Mouse (Mus musculus) frontal cortex, adult 2 months (tissue): ENCODE measurements around the gene Cebpe. TPM values are rescaled to one million over a fixed set of nuclear protein-coding genes. Genes with fewer than 3 reads are reported as not detected.

Experiments used
- DNase-seq, 2 experiments: peaks; one replicate each; pipeline ENCODE4 v3.0.0; 2022; ENCODE audit warnings: low spot score in 1 of 2; ENCODE audit errors: extremely low spot score in 1 of 2
- polyA plus RNA-seq: library from polyadenylated mRNA; depleted of rRNA; stranded (reverse); fragments of >200 nt; gene quantifications from 2 replicates; pipeline ENCODE4 v1.2.3, GENCODE M21; 2012

Cebpe gene
- polyA plus RNA-seq, 1 experiment = not detected

DNA sequence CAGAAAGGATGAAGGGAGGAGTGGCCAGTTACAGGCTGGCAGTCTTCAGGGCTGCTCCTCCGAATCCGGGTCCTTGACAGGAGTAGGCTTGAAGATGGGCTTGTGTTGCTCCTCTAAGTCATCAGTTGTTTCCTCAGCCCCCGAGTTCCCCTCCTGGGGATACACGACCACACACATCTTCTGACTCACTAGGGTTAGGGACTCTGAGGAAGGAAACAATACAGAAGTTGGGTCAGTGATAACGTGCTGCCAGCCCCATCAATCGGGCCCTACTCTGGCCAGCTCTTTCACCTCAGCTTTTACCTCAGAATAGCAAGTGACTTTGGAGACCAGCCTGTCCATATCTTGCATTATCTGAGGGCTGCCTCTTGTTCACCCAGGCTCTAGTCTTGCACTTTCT is 12.1 kb upstream of the Cebpe start:
- no peak for DNase-seq

DNA sequence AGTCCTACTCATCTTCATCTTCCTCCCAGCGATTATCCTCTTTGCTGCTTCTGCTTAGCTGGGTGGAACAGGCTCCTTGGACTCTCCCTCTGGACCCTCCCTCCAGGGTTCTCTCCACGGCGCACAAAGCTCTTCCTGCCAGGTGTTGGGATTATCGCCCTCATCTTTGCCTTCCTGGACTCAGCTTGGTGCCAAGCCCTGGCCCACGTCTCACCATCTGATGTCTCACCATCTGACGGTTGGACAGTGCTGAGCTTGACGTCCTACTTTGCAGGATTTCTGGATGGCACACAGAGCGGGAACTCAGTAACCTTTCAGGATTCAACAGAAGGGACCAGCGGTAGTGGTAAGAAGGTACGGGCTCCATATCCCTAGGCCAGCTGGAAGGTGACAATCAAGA is 9.7 kb upstream of the Cebpe start:
- no peak for DNase-seq

DNA sequence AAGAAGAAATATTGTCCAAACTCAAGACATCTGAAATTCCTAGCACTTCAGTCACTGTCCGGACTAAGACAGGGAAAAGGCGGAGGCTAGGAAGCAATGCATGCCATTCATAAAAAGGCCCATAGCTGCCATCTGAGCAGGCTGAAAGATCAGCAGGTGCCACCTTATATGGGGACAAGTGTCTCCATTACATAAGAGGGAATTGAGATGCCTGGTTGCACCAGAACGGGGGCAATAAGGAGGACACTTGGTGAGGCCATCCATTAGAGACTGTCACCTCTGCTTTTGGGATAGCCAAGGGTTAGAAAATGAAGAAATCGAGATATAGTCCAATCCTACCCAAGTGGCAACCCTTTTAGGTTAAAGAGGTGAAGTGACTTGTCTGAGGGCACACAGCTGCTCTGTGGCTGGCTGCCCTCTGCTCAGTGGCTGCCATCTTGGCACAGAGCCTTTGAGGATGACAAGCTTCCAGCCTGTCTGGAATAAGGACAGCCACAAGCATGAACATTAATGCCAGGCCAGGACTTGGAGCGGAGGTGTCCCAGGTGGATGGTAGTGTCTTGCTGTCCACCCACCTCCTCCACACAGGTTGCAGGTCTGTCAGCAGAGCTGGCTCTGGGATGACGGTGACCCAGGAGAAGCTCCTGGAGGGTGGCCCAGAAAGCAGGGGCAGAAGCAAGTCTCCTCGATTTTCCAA is 8.8 kb upstream of the Cebpe start:
- no peak for DNase-seq

DNA sequence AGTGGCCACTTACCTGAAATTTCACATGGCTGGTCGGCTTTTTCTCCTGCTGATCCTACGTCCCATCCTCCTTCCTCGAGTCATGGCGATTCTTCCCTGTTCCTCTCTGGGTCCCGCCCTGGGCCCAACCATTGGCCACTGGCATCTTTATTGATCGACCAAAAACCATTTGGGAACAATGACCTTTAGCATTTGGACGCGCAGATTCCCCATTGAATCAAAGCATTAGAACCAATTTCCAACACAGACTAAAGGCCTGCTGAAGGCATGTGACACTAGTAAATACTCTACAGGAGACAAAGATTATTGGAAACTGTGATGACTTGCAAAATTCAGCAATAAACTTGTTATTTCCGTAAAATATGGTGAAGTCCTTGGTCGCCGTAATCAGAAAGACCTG is 8.1 kb upstream of the Cebpe start:
- no peak for DNase-seq

DNA sequence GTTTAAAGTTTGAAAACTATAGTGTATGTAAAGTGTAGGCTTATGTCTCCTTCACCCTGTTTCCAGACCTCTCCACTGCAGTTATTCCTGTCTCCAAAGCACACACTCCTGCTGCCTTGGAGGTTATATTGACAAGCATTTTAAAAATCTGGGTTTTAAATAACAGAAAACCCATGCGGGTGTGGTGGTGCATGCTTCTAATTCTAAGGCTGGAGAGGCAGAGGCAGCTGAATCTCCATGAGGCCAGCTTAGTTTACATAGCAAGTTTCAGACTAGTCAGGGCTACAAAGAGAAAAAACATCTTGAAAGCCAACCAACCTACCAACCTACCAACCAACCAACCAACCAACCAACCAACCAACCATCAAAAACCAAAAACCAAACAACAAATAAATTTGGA is 3.4 kb upstream of the Cebpe start:
- no peak for DNase-seq

DNA sequence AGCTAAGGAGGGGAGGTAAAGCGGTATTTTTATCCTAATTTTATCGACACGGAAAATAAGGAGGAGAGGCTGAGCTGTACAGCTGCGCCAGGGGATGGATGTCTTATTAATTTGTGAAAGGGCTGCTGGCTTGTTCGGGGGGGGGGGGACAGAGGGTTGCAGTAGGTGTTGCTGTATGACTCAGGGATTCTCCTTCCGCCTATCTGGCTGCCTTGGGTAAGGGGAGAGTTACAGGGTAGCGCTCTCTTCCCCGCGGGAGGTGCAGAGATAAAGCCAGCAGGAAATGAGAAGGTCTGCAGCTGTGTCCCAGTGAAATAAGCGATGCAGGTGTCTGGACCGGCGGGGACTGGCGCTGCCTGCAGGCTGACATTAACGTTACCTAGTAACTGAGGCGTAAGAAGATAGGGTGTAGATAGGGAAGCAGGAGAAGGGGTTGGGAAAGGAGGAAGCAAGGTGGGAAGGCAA is 2.7 kb upstream of the Cebpe start:
- DNase-seq = peak in 1 of 2 experiments; percentile 42

DNA sequence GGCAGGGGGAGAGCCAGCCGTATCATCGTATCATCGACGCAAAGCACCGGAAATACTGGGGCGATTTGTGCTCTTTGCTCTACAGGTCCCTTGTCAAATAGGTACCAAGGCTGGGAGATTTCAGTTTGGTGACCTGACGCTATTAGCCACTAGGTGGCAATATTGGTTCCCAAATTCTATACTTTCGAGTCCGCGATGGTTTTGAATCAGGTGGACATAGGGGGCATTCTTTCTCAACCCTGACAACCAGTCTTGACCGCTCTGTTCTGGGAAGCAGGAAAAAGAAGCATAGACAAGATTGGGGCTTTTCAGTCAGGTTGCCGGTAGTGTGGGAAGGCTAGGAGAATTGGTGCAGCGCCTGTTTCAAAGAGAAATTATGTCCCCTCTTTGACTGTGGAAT is 2.1 kb upstream of the Cebpe start:
- DNase-seq = peak; percentile 62 to 94

DNA sequence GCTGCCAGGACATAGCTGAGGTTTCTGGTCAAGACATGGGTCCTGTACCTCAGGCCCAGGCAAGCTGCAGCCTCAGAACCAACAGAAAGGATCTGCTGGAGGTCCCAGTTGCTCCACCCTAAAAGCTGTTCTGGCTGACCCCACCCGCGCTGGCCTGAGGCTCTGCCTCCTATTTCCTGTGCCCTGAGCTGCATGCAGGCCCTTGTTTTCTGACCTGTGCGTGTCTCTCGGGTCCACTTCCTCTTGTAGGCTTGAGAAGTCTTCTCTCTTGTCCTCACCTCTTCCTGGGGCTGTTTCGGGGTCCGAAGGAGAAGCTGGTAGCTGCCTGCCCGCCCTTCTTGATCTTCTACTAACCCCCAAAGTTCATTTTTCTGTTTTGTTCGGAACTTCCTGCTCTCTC is 887 bp upstream of the Cebpe start:
- DNase-seq = no peak

DNA sequence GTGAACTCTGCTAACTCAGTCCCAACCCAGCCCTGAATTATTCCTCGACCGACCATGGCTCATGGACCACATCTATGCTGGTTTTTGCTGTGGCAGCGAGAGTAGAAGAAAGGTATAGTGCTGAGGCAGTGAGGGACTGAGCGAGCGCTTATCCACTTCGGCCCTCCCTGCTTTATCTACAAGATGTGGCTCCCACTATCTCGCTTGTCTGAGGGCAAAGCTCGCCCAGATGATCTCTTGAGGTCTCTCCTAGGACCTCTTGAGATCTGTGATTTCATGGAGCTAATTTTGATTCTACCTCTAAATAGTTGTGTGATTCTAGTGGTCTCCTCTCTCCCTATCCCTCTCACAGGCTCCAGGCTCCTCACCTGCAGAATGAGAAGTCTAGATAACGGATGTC is 2.9 kb downstream of the Cebpe start:
- DNase-seq = no peak

DNA sequence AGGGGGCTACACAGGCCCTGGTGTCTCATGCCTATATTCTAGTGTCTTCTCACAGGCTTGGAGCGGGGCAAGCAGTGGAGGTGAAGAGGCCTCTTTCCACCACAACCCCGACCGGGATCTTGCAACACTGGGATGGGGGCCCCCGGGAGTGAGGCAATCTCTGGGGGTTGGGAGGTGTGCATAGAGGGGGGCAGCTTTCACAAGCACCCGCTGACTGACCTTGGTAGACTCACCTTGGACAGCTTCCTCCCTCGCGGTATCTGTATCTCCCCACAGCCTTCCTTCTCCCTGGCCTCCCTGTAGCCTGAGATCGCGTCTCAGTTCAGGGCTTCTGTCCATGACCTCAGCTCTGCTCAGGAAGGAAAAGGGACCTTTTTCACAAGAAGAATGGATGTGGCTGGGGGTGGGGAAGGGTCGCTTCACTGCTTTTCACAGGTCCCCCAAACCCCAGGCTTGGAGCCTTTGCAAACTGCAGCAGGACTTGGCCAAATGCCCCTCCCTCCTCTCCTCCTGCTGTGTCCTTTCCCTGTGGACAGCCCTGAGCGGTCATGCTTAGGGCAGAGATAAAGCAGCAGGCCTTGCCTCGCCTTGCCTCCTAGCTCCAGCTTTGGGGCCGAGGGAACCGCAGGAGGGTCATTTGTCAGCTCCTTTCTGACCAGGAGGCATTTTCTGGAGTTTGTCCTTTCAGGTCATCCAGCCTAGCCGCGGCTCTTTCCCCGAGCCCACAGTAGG is 5.2 kb downstream of the Cebpe start:
- no peak for DNase-seq

DNA sequence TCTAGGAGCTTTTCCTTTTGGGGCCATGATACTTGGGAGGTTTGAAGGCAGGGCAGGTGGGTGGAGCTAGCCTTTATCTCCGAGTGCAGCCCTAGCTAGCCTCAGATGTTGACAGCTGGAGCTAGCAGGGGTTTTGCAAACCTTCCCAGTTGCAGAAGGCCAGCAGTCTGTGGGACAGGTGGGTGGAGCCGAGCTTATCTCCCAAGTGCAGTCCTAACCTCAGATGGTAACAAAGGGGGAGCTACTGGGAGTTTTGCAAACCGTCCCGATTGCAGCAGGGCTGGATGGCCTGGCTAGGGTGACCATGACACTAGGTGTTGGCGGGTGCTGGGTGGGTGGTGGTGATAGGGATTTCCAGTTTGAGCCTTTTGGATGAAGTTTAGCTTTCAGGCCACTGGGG is 6.1 kb downstream of the Cebpe start:
- no peak for DNase-seq

DNA sequence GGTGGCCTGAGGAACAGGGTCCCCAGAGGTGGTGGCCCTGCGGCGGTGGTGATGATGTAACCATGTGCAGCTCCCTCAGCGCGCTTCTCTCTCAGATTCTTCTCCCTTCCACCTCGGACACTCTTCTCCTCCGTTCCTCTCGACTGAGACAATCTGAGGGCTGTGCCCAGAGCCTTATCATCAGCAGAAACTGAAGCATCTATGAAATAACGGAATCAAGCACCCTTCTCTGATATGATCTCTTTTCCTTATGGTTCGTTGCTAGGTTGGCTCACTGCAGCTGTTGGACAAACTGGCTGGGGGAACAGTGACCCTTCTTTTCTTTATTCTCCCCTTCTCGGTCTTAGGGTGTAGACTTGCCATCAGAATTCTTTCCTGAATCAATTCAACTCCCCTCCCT is 8.8 kb downstream of the Cebpe start:
- no peak for DNase-seq

DNA sequence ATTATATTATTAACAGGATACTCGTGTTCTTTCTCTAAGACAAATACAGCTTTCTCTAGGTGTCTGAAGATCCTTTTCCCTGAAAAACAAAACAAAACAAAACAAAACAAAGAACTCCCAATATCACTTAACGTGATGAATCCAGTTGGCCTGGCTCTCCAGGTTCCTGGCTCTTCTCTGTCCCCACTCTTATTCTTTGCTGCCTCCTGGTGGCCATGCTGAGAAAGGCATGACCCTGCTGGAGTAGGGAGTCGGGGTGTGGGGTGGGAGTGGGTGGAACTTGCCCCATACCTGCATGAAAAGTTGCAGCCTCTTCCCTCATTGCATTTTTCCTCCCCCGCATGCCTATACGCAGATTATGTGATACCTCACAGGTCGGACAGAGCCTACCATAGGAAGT is 10.7 kb downstream of the Cebpe start:
- peak in 1 of 2 experiments; percentile 84 for DNase-seq

DNA sequence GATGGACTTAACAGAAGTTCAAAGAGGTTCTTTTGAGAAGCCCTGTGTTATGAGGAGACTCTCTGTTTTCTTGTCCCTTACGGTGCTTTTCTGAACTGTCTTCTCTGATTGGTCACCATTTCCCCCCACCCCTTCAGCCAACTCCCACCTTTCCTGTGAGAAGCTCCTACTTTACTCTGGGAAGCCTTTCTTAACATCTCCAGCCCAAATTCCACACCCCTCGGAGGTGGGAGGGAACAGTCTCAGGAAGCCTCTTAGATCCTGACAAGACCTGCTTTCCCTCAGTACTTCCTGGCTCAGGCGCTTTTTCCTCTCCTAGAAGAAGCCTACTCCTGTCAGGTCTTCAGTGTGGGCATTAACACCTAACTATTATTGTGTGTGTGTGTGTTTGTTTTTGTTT is 12.4 kb downstream of the Cebpe start:
- DNase-seq = no peak

DNA sequence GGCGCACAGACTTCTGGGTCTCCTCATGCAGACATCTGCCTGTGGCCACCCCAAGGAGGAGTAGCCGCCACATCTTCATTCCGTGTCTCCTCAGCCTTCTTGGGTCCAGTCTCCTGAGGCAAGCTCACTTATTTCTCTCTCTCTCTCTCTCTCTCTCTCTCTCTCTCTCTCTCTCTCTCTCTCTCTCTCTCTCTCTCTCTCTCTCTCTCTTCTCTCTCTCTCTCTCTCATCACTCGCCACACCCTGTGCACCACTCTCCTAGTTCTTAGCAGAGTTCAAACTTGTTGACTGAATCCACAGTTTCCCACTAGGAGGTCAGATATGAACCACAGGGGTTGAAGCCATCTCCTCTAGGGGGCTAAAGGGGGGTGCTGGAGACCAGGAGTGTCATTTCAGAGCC is 13.2 kb downstream of the Cebpe start, which contains the start of gene Gm29776:
Gene Gm29776 (minus strand): TSS at position 101 of the 400 bp plus-strand sequence.
- no peak for DNase-seq

DNA sequence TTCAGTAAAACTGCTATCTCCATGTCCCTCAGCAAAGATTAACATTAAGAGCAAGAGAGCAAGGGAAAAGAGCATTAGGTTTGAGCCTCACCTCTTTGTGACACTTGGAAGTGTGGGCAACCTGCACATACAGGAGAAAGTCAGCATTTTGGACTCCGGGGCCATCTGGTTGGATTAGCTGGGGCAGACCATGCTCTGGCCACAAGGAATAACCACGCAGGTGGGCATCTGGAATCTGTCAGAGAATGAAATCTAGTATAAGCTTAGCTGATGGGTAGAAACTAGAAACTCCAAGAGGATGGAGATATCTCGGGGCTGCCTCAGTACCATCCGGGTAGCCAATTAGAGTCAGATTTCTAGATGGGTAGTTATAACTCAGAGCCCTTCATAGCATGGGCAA is 15.2 kb downstream of the Cebpe start:
- DNase-seq = no peak

DNA sequence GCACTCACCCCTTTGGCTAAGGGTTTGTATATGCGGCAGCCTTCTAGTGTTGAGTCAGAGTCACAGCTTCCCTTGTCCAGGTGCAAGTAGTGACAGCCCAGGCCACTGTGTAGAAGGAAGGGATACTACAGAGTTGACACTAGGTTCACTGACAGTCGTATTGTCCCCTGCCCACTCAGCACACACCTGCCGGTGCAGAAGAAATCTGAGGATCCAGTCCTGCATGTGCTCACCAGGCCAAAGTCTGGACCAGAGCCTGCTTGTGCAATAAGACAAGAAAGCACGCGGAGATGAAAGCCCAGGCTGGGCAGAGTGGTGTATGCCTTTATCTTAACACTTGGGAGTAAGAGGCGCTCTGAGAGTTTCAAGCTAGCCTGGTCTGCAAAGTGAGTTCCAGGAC is 16.9 kb downstream of the Cebpe start:
- no peak for DNase-seq

DNA sequence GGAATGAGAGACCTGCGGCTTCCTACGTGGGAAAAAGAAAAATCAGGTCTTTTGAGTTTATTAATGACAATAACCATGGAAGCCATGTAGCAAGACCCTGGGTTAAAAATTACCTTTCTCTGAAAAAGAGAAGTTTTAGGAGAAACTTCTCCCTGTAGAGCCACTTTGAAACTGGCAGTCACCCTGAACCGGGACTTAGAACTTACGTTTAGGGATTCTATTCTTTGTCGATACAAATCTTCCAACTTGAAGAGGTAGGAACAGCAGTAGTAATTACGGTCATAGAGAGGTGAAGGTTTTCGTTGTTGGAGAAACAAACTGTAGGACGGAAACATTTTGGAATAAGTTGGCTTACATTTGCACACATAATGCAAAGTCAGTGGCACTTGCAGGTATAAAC is 24.7 kb downstream of the Cebpe start:
- no peak for DNase-seq

DNA sequence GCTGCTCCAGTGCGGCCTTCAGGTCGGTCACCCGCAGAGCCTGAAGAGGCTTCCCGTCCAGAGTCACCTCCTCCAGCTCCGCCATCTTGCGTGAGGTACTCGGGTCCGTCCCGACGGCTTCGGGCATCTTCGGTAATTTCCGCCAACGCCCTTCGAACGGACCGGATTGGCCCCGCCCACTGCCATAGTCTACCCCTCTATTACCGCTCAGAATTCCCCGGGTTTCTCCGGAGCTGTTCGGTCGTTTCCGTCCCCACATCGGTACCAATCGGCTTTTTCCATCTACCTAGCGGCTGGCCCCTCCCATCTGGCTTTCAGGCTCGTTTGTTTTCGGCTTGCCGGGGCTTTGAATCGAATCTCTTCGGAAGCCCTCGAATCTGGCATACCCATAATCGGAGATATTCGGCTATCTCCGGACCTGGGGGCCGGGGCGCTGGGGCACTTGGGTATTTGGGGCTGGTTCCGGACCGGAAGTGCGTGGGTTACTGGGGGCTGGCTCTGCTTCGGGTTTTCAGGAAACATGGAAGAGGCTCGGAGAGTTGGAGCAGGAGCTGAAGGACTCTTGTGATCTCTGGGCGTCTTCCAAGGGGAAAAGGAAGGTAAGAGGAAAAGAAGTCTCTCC is 25.3 kb downstream of the Cebpe start, which contains the start of gene Acin1:
Gene Acin1 (minus strand): TSS at position 410 of the 622 bp plus-strand sequence.
- peak; percentile 100 for DNase-seq

DNA sequence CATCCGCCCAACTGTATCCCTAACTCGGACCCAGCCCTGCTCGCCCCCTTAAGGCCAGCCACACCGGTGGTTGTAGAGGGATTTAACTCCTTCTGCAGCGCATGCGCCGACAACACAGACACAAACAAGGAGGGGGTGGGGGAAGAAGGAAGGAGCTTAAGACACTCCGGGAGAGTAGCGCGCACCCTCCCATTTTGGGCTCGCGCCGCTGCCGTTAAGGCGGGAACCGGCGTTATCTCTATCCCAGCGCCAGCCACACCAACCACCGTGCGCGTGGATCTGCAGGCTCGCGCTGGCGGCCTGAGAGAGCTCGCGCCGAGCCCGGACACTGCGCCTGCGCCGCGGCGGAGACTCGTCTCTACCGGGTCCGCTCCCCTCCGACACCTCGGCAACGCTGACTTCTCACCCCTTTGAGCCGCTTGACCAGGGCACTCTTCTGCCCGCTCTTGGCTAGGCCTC is 25.9 kb downstream of the Cebpe start, which contains the start of gene 1700123O20Rik:
Gene 1700123O20Rik (plus strand): TSS at position 154 of the 459 bp plus-strand sequence.
- DNase-seq = peak; percentile 66 to 78

DNA sequence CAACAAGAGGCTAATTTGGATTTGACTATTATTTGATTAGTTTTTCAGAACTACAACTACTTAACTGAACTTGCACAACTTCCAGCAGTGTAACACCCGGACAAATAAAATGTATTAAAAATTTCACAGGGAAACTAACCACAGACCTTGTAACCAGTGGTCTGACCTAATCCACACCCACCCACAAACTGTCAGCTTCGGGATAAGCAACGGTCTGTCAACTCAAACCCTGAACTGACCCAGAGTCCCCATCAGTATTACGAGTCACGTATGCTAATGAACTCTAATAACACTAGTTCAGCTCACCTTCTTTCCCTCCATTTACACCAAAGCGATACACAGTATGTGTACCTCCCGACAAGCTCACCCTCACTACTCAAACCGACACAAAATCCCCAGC is 26.5 kb downstream of the Cebpe start:
- no peak for DNase-seq
